Mouse (Mus musculus) 416B (cell line): ENCODE measurements around the gene Tmprss11e.

Experiments
- DNase-seq: peaks from one replicate; pipeline ENCODE4 v3.0.0; 2011; ENCODE audit warnings: low read depth

Tmprss11e gene

GRCm38 (mm10) chr5:86745715-86746114 lies at the start of gene Tmprss11e:
TSS of gene Tmprss11e (minus strand) at chr5:86745815.
- no peak for DNase-seq

GRCm38 (mm10) chr5:86792807-86793206 lies 47.2 kb upstream of the Tmprss11e start:
- DNase-seq = peak; percentile 48

GRCm38 (mm10) chr5:86792249-86792648 lies 46.6 kb upstream of the Tmprss11e start:
- DNase-seq = no peak

GRCm38 (mm10) chr5:86789954-86790353 lies 44.3 kb upstream of the Tmprss11e start:
- DNase-seq = no peak

- DNase-seq = no peak
Measured at GRCm38 (mm10) chr5:86786798-86787197, 41.2 kb upstream of the Tmprss11e start.

- no peak for DNase-seq
Measured at GRCm38 (mm10) chr5:86784205-86784604, 38.6 kb upstream of the Tmprss11e start.

- no peak for DNase-seq
Measured at GRCm38 (mm10) chr5:86783059-86783458, 37.4 kb upstream of the Tmprss11e start.

GRCm38 (mm10) chr5:86778471-86778870 lies 32.9 kb upstream of the Tmprss11e start:
- DNase-seq = no peak

- DNase-seq = no peak
Measured at GRCm38 (mm10) chr5:86776941-86777340, 31.3 kb upstream of the Tmprss11e start.

- no peak for DNase-seq
Measured at GRCm38 (mm10) chr5:86771010-86771409, 25.4 kb upstream of the Tmprss11e start.

- DNase-seq = no peak
Measured at GRCm38 (mm10) chr5:86769015-86769658, 23.5 kb upstream of the Tmprss11e start.

GRCm38 (mm10) chr5:86742796-86743195 lies 2.8 kb downstream of the Tmprss11e start:
- no peak for DNase-seq

- no peak for DNase-seq
Measured at GRCm38 (mm10) chr5:86741146-86741545, 4.5 kb downstream of the Tmprss11e start.

GRCm38 (mm10) chr5:86735808-86736207 lies 9.8 kb downstream of the Tmprss11e start:
- no peak for DNase-seq

GRCm38 (mm10) chr5:86730587-86730986 lies 15.0 kb downstream of the Tmprss11e start:
- no peak for DNase-seq

GRCm38 (mm10) chr5:86728574-86728973 lies 17.0 kb downstream of the Tmprss11e start:
- DNase-seq = no peak

- DNase-seq = no peak
Measured at GRCm38 (mm10) chr5:86727033-86727432, 18.6 kb downstream of the Tmprss11e start.

GRCm38 (mm10) chr5:86725021-86725420 lies 20.6 kb downstream of the Tmprss11e start:
- DNase-seq = no peak

GRCm38 (mm10) chr5:86722820-86723460 lies 22.7 kb downstream of the Tmprss11e start:
- no peak for DNase-seq

- no peak for DNase-seq
Measured at GRCm38 (mm10) chr5:86714967-86715366, 30.6 kb downstream of the Tmprss11e start.

- peak; percentile 3 for DNase-seq
Measured at GRCm38 (mm10) chr5:86704923-86705322, 40.7 kb downstream of the Tmprss11e start.

GRCm38 (mm10) chr5:86684667-86685066 lies 60.9 kb downstream of the Tmprss11e start:
- peak; percentile 74 for DNase-seq

GRCm38 (mm10) chr5:86676262-86676661 lies 69.4 kb downstream of the Tmprss11e start, which contains the start of gene Tmprss11b:
TSS of gene Tmprss11b (minus strand) at chr5:86676362.
- no peak for DNase-seq
